Mouse (Mus musculus) intestine, postnatal 0 days (tissue): ENCODE results near the gene Gm10337. TPM values are rescaled to one million over a fixed set of nuclear protein-coding genes. Genes with fewer than 3 reads are reported as not detected.
A peak's percentile ranks its signal among the peaks of the same experiment; 100 is the strongest.

Experiments
- ATAC-seq: fragments of 200-750 bp; cut with Nextera tagmentation; 2 replicates; pipeline ENCODE4 v1.8.0; 2017; ENCODE audit warnings: mild to moderate bottlenecking, moderate TSS enrichment, moderate library complexity
- H3K27ac ChIP-seq: fragments of 300-500 bp; sonication (generic); 2 replicates; pipeline ENCODE4 v1.5.1; 2014; ENCODE audit warnings: mild to moderate bottlenecking, low read depth, low read length, moderate library complexity
- H3K27me3 ChIP-seq: fragments of 300-500 bp; sonication (generic); replicated peaks from 2 replicates; pipeline ENCODE4 v1.6.1; 2014; ENCODE audit warnings: low read length, mixed read lengths; ENCODE audit not compliant: control insufficient read depth, insufficient read depth
- H3K36me3 ChIP-seq: fragments of 300-500 bp; sonication (generic); 2 replicates; pipeline ENCODE4 v1.6.1; 2014; ENCODE audit warnings: mild to moderate bottlenecking, moderate library complexity; ENCODE audit not compliant: control insufficient read depth, insufficient read depth
- H3K4me1 ChIP-seq: fragments of 300-500 bp; sonication (generic); replicated peaks from 2 replicates; pipeline ENCODE4 v1.6.1; 2014; ENCODE audit warnings: antibody characterized with exemption, low read length, mixed read lengths; ENCODE audit not compliant: control insufficient read depth, insufficient read depth
- H3K4me2 ChIP-seq: fragments of 300-500 bp; sonication (generic); replicated peaks from 2 replicates; pipeline ENCODE4 v1.6.1; 2014; ENCODE audit warnings: low read depth, mild to moderate bottlenecking, moderate library complexity
- H3K4me3 ChIP-seq: fragments of 300-500 bp; sonication (generic); 2 replicates; pipeline ENCODE4 v1.5.1; 2014; ENCODE audit warnings: low read depth, low read length
- H3K9ac ChIP-seq: fragments of 300-500 bp; sonication (generic); 2 replicates; pipeline ENCODE4 v1.6.1; 2014; ENCODE audit warnings: mild to moderate bottlenecking, low read depth, low read length
- H3K9me3 ChIP-seq: fragments of 300-500 bp; sonication (generic); 2 replicates; pipeline ENCODE4 v1.6.1; 2016; ENCODE audit warnings: mixed run types; ENCODE audit not compliant: control insufficient read depth
- CTCF ChIP-seq: sonication (generic); IDR thresholded peaks from 2 replicates; pipeline ENCODE4 v1.5.1; 2016; ENCODE audit warnings: low read depth, mild to moderate bottlenecking, control low read depth, antibody characterized with exemption, moderate library complexity
- WGBS: fragments of 180-500 bp; shearing (Covaris S2); extraction: QIAGEN DNeasy Blood & Tissue Kit; methylation state at CpG from one replicate; pipeline ENCODE4 v1.1.7; 2014; 5-methylcytosine and 5-hydroxymethylcytosine counted together
- polyA plus RNA-seq: library from polyadenylated mRNA; unstranded; fragments of >200 nt; fragmentation: Nextera tagmentation; extraction: Ambion mirVana; gene quantifications from 2 replicates; pipeline ENCODE4 v1.2.1, GENCODE M21; 2015

The Gm10337 gene
- polyA plus RNA-seq, 1 experiment from 2014 or later, result not detected

GRCm38 (mm10) chr15:102501084-102501814, 2.3 kb upstream of the Gm10337 start:
- no peaks in the 10 kb centered on the region for H3K4me1 ChIP-seq
- no peak overlapping the region for H3K4me3 ChIP-seq
- H3K27ac ChIP-seq, result peak overlapping the region; percentile 74
- peak; percentile 12; the same call in 1 of the 2 replicates for ATAC-seq
- no peaks in the 10 kb centered on the region for H3K27me3 ChIP-seq
- no peaks in the 10 kb centered on the region for H3K9me3 ChIP-seq
- H3K36me3 ChIP-seq, result peaks cover 60% of the 10 kb centered on the region
- no peak overlapping the region for H3K9ac ChIP-seq
- no peak for TF ChIP-seq CTCF
- 79% methylated on average over 19 of the region's 19 CpGs for WGBS
- H3K4me2 ChIP-seq, result peak overlapping the region; percentile 21; the same call in 1 of the 2 replicates

GRCm38 (mm10) chr15:102502254-102502840, 1.2 kb upstream of the Gm10337 start:
- H3K9me3 ChIP-seq, result no peaks in the 10 kb centered on the region
- peaks cover 53% of the 10 kb centered on the region for H3K36me3 ChIP-seq
- peak overlapping the region; percentile 74 for H3K27ac ChIP-seq
- no peaks in the 10 kb centered on the region for H3K27me3 ChIP-seq
- H3K4me1 ChIP-seq, result no peaks in the 10 kb centered on the region
- ATAC-seq, result peak; percentile 64
- H3K4me2 ChIP-seq, result peak overlapping the region; percentile 21; the same call in 1 of the 2 replicates
- H3K9ac ChIP-seq, result no peak overlapping the region
- no peak for TF ChIP-seq CTCF
- 35% methylated on average over 9 of the region's 9 CpGs for WGBS
- H3K4me3 ChIP-seq, result no peak overlapping the region

- no peak overlapping the region for H3K27ac ChIP-seq
- H3K4me2 ChIP-seq, result no peak overlapping the region
- H3K36me3 ChIP-seq, result peaks cover 44% of the 10 kb centered on the region
- no peaks in the 10 kb centered on the region for H3K9me3 ChIP-seq
- no peaks in the 10 kb centered on the region for H3K27me3 ChIP-seq
- H3K4me3 ChIP-seq, result no peak overlapping the region
- no peak overlapping the region for H3K9ac ChIP-seq
- WGBS, result 89% methylated on average over 9 of the region's 9 CpGs
- ATAC-seq, result no peak
- no peak for TF ChIP-seq CTCF
- H3K4me1 ChIP-seq, result no peaks in the 10 kb centered on the region
Observed at GRCm38 (mm10) chr15:102503924-102504782, 631 bp downstream of the Gm10337 start.

- H3K4me2 ChIP-seq, result no peak overlapping the region
- no peak for ATAC-seq
- TF ChIP-seq CTCF, result 0 out of 2 replicates have a peak, but pooled peaks have one; percentile 10
- H3K36me3 ChIP-seq, result peaks cover 33% of the 10 kb centered on the region
- 72% methylated on average over 12 of the region's 12 CpGs for WGBS
- no peak overlapping the region for H3K27ac ChIP-seq
- no peak overlapping the region for H3K4me3 ChIP-seq
- H3K9ac ChIP-seq, result no peak overlapping the region
- H3K27me3 ChIP-seq, result no peaks in the 10 kb centered on the region
- no peaks in the 10 kb centered on the region for H3K4me1 ChIP-seq
- H3K9me3 ChIP-seq, result no peaks in the 10 kb centered on the region
Observed at GRCm38 (mm10) chr15:102505073-102505769, 1.7 kb downstream of the Gm10337 start.

- Histone ChIP-seq H3K4me1 (no peaks in the 10 kb centered on the region), H3K4me2 (no peak overlapping the region), H3K27me3 (no peaks in the 10 kb centered on the region), H3K9me3 (no peaks in the 10 kb centered on the region), H3K36me3 (peaks cover 27% of the 10 kb centered on the region), H3K27ac (no peak overlapping the region), H3K9ac (no peak overlapping the region), H3K4me3 (no peak overlapping the region)
- 72% methylated on average over 9 of the region's 9 CpGs for WGBS
- TF ChIP-seq CTCF, result no peak
- no peak for ATAC-seq
Observed at GRCm38 (mm10) chr15:102505770-102506463, 2.4 kb downstream of the Gm10337 start.
